Mouse (Mus musculus) inflammation-experienced regulatory T-cells, adult 6 months (primary cell): ENCODE measurements around the gene Fam3a. TPM values are rescaled to one million over a fixed set of nuclear protein-coding genes. Genes with fewer than 3 reads are reported as not detected.

ENCODE experiments used
- polyA plus RNA-seq, 3 experiments: library from polyadenylated mRNA; unstranded; fragments of 100-300 nt; shearing (Covaris generic); gene quantifications; one replicate each; pipeline ENCODE4 v1.2.1; 2017

Fam3a gene
- polyA plus RNA-seq, 3 experiments from 2014 or later = 15.0 to 30.8 (median 30.5) TPM

Other genes with a start within 250 kb of the Fam3a start
- gene Tex28, start 225.4 kb downstream of the Fam3a start, polyA plus RNA-seq = not detected
- gene Tktl1, start 216.0 kb downstream of the Fam3a start, polyA plus RNA-seq = 1 to 10 TPM; 3.3 to 4.3 (median 4.0) TPM
- gene Flna, start 143.5 kb downstream of the Fam3a start, polyA plus RNA-seq = 100 to 1,000 TPM; 222 to 338 (median 279) TPM
- gene Emd, start 138.6 kb downstream of the Fam3a start, polyA plus RNA-seq = 10 to 100 TPM; 22.4 to 91.9 (median 32.8) TPM
- gene Rpl10, start 122.5 kb downstream of the Fam3a start, polyA plus RNA-seq = 1,000 to 10,000 TPM in 1 of 3 experiments, 100 to 1,000 TPM in 2; 478 to 1,649 (median 679) TPM
- 10 to 100 TPM; 28.8 to 66.0 (median 58.8) TPM for gene Taz, start 111.4 kb downstream of the Fam3a start, polyA plus RNA-seq
- gene Dnase1l1, start 110.9 kb downstream of the Fam3a start, polyA plus RNA-seq = 10 to 100 TPM; 17.0 to 35.0 (median 23.7) TPM
- gene Atp6ap1, start 96.2 kb downstream of the Fam3a start, polyA plus RNA-seq = 100 to 1,000 TPM; 130 to 165 (median 156) TPM
- gene Gdi1, start 88.3 kb downstream of the Fam3a start, polyA plus RNA-seq = 100 to 1,000 TPM; 167 to 342 (median 246) TPM
- 10 to 100 TPM; 54.7 to 72.5 (median 72.5) TPM for gene Fam50a, start 80.2 kb downstream of the Fam3a start, polyA plus RNA-seq
- gene Plxna3, start 64.2 kb downstream of the Fam3a start, polyA plus RNA-seq = 1 to 10 TPM; 1.6 to 6.5 (median 4.6) TPM
- 10 to 100 TPM; 70.0 to 79.0 (median 77.5) TPM for gene Lage3, start 39.7 kb downstream of the Fam3a start, polyA plus RNA-seq
- 10 to 100 TPM; 40.7 to 90.2 (median 68.6) TPM for gene Ubl4a, start 20.1 kb downstream of the Fam3a start, polyA plus RNA-seq
- 10 to 100 TPM; 18.1 to 31.3 (median 27.1) TPM for gene Slc10a3, start 19.9 kb downstream of the Fam3a start, polyA plus RNA-seq
- 10 to 100 TPM; 34.9 to 43.6 (median 39.3) TPM for gene Ikbkg, start within 50 bp of the Fam3a start, polyA plus RNA-seq
- gene G6pdx, start 35.9 kb upstream of the Fam3a start, polyA plus RNA-seq = 10 to 100 TPM; 25.4 to 32.9 (median 31.4) TPM
- gene Gm6880, start 88.1 kb upstream of the Fam3a start, polyA plus RNA-seq = not detected
- gene Olfr1326-ps1, start 181.6 kb upstream of the Fam3a start, polyA plus RNA-seq = not detected
- gene Olfr1325, start 199.4 kb upstream of the Fam3a start, polyA plus RNA-seq = not detected